Mouse (Mus musculus): ENCODE measurements around the gene Akr1d1.

Gene Akr1d1

GRCm38 (mm10) chr6:37563861-37564260 is 33.9 kb downstream of the Akr1d1 start:
- DNase-seq (ENCODE audit: extremely low spot score, low spot score): no peak

- no peak for DNase-seq (ENCODE audit: extremely low spot score, low spot score)
These were observed 37.4 kb downstream of the Akr1d1 start for GRCm38 (mm10) chr6:37567363-37567762.

- no peak for DNase-seq (ENCODE audit: extremely low spot score, low spot score)
These were observed 42.0 kb downstream of the Akr1d1 start for GRCm38 (mm10) chr6:37571939-37572338.

- no peak for DNase-seq (ENCODE audit: extremely low spot score, low spot score)
These were observed 43.0 kb downstream of the Akr1d1 start for GRCm38 (mm10) chr6:37572935-37573334.

- no peak for DNase-seq (ENCODE audit: extremely low spot score, low spot score)
These were observed 50.5 kb downstream of the Akr1d1 start for GRCm38 (mm10) chr6:37580476-37580875.

GRCm38 (mm10) chr6:37589340-37589962 is 59.5 kb downstream of the Akr1d1 start:
- peak; percentile 81 for DNase-seq (ENCODE audit: extremely low spot score, low spot score)

- no peak for DNase-seq (ENCODE audit: extremely low spot score, low spot score)
These were observed 60.8 kb downstream of the Akr1d1 start for GRCm38 (mm10) chr6:37590800-37591199.

GRCm38 (mm10) chr6:37592101-37593032 is 62.4 kb downstream of the Akr1d1 start:
- DNase-seq (ENCODE audit: extremely low spot score, low spot score): peak; percentile 55

- no peak for DNase-seq (ENCODE audit: extremely low spot score, low spot score)
These were observed 63.0 kb downstream of the Akr1d1 start for GRCm38 (mm10) chr6:37593033-37593374.

GRCm38 (mm10) chr6:37593551-37594089 is 63.6 kb downstream of the Akr1d1 start:
- no peak for DNase-seq (ENCODE audit: extremely low spot score, low spot score)

- no peak for DNase-seq (ENCODE audit: extremely low spot score, low spot score)
These were observed 67.1 kb downstream of the Akr1d1 start for GRCm38 (mm10) chr6:37597088-37597487.

- no peak for DNase-seq (ENCODE audit: extremely low spot score, low spot score)
These were observed 68.1 kb downstream of the Akr1d1 start for GRCm38 (mm10) chr6:37598033-37598432.

- DNase-seq (ENCODE audit: extremely low spot score, low spot score): no peak
These were observed 71.1 kb downstream of the Akr1d1 start for GRCm38 (mm10) chr6:37600976-37601498.

- no peak for DNase-seq (ENCODE audit: extremely low spot score, low spot score)
These were observed 73.1 kb downstream of the Akr1d1 start for GRCm38 (mm10) chr6:37602857-37603765.

GRCm38 (mm10) chr6:37604178-37604883 is 74.4 kb downstream of the Akr1d1 start:
- DNase-seq (ENCODE audit: extremely low spot score, low spot score): no peak

- DNase-seq (ENCODE audit: extremely low spot score, low spot score): no peak
These were observed 74.9 kb downstream of the Akr1d1 start for GRCm38 (mm10) chr6:37604884-37605269.

- no peak for DNase-seq (ENCODE audit: extremely low spot score, low spot score)
These were observed 77.7 kb downstream of the Akr1d1 start for GRCm38 (mm10) chr6:37607511-37608289.

- no peak for DNase-seq (ENCODE audit: extremely low spot score, low spot score)
These were observed 82.8 kb downstream of the Akr1d1 start for GRCm38 (mm10) chr6:37612603-37613284.

- DNase-seq (ENCODE audit: extremely low spot score, low spot score): no peak
These were observed 85.5 kb downstream of the Akr1d1 start for GRCm38 (mm10) chr6:37615490-37615889.
